Mouse (Mus musculus): ENCODE data around the gene Tnik. TPM values are rescaled to one million over a fixed set of nuclear protein-coding genes. Genes with fewer than 3 reads are reported as not detected.

The Tnik gene
- 7.6 and 13.8 TPM in 2 replicates for polyA plus RNA-seq (2012; ENCODE audit: insufficient read depth, low replicate concordance)

DNA sequence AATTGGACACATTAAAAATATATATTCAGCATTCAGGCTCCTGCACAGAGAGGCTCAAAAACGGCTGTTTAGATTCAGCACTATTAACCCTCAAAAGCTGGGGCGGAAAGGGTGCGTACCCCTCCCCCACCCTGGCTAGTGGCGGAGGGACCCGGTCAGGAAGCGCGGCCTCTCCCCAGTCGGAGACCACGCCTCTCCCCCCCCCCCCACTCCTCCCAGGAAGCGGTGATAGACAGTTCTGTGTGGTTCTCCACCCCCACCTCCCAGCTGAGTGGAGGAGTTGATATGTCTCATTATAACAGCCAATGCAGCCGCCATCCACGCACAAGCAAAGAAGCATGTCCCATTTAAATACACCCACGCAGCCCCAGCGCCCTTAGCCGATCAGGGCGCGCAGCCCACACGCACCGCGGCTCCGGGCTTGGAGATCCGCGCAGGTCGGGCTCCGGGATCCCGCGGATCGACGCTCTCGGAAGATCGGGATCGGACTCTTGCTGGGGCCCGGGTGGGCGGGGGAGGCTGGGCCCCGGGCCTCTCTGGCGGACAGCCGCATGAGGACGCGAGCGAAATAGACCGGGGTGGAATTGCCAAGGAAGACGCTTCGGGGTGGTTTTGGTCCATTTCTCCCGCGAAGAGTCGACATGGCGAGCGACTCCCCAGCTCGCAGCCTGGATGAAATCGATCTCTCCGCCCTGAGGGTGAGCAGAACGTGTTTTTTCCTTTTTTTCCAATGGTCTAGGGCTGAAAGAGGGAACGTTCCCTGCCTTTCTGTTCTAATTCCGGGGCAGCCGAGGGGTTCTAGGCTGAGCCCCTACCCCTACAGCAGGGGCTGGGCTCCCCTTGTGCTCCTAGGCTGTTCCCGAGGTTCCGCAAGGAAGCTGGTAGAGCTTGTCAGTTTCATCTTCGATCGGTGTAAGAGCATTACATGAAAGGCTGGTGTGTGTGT, at the start of gene Tnik:
Gene Tnik, plus strand, starts transcription at position 213 of the 946 bp plus-strand sequence.
- no peaks in the 10 kb centered on the region for H3K27me3 ChIP-seq (replicated peaks)
- TF ChIP-seq FLI1 (IDR thresholded peaks at IDR 0.05; ENCODE audit: low read length) (no peak), GATA1 (IDR thresholded peaks at IDR 0.05; ENCODE audit: borderline replicate concordance, low read length) (no peak)
- H3K9me3 ChIP-seq, result no peaks in the 10 kb centered on the region
- peaks cover 72% of the 10 kb centered on the region for H3K4me1 ChIP-seq
- peak within 1 kb of the TSS; percentile 97 for H3K4me3 ChIP-seq (replicated peaks)
- peaks cover 38% of the 10 kb centered on the region for H3K36me3 ChIP-seq (replicated peaks; ENCODE audit: low read length)

DNA sequence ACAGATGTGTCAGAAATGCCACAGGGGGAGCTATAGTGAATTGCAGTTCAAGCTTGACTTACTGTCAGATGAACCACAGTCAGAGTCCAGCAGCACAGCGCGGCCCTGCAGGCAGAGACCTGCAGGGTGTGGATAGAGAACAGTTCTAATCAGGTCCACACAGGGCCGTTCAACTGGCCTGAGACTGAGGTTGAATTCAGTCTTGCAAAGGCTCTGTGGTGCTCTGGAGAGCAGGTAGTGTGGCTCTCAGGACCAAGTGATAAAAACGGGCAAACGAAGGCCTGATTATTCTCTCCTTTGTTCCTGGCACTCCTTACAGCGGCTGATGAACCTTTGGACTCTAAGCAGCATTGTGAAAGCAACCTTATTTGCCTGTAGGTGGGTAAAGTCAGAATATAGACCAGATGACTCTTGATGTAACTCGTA, 48.1 kb upstream of the Tnik start:
- TF ChIP-seq GATA1 (IDR thresholded peaks at IDR 0.05; ENCODE audit: borderline replicate concordance, low read length) (no peak), FLI1 (IDR thresholded peaks at IDR 0.05; ENCODE audit: low read length) (no peak)
- Histone ChIP-seq H3K36me3 (replicated peaks; ENCODE audit: low read length) (no peaks in the 10 kb centered on the region), H3K9me3 (no peaks in the 10 kb centered on the region), H3K4me1 (peaks cover 31% of the 10 kb centered on the region), H3K27me3 (replicated peaks) (peaks cover 5% of the 10 kb centered on the region), H3K4me3 (replicated peaks) (no peak overlapping the region)

DNA sequence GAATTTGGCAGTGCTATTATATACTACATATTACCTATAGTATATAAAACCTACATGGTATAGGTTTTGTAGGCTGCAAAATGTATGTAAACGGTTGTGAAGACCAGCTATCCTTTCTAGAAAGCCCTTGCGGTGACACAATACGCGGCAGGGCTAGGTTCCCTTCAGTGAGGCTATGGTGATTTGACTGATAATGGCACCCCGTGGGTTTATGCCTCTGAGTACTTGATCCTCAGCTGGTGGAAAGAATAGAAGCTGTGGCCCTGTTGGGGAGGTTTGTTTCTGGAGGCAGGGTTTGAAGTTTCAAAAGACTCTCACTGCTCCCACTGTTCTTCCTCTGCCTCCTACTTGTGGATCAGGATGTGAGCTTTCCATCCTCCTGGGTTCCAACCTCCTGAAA, 46.0 kb upstream of the Tnik start:
- TF ChIP-seq GATA1 (IDR thresholded peaks at IDR 0.05; ENCODE audit: borderline replicate concordance, low read length) (no peak), FLI1 (IDR thresholded peaks at IDR 0.05; ENCODE audit: low read length) (no peak)
- Histone ChIP-seq H3K9me3 (no peaks in the 10 kb centered on the region), H3K36me3 (replicated peaks; ENCODE audit: low read length) (no peaks in the 10 kb centered on the region), H3K27me3 (replicated peaks) (peaks cover 7% of the 10 kb centered on the region), H3K4me1 (peaks cover 40% of the 10 kb centered on the region), H3K4me3 (replicated peaks) (no peak overlapping the region)

DNA sequence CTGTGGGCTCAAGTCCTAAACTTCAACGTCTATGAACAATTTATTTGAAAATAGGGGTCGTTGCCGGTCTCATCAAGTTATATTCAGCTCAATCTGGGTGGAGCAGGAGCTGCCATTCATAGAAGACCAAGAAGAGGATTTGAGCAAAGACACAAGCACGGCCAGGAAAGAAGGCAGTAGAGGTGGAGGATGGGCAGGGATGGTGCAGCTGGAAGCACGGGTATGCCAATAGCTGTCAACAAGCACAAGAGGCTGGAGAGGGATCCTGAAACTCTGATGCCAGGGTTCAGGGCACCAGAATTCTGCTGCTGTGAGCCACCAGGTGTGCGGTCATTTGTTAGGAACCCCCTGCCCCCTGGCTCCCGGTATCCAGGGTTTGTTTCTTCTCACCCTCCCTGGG, 43.5 kb upstream of the Tnik start:
- H3K9me3 ChIP-seq, result no peaks in the 10 kb centered on the region
- H3K4me3 ChIP-seq (replicated peaks), result no peak overlapping the region
- H3K27me3 ChIP-seq (replicated peaks), result peaks cover 7% of the 10 kb centered on the region
- peaks cover 39% of the 10 kb centered on the region for H3K4me1 ChIP-seq
- TF ChIP-seq GATA1 (IDR thresholded peaks at IDR 0.05; ENCODE audit: borderline replicate concordance, low read length), result no peak
- TF ChIP-seq FLI1 (IDR thresholded peaks at IDR 0.05; ENCODE audit: low read length), result no peak
- no peaks in the 10 kb centered on the region for H3K36me3 ChIP-seq (replicated peaks; ENCODE audit: low read length)

DNA sequence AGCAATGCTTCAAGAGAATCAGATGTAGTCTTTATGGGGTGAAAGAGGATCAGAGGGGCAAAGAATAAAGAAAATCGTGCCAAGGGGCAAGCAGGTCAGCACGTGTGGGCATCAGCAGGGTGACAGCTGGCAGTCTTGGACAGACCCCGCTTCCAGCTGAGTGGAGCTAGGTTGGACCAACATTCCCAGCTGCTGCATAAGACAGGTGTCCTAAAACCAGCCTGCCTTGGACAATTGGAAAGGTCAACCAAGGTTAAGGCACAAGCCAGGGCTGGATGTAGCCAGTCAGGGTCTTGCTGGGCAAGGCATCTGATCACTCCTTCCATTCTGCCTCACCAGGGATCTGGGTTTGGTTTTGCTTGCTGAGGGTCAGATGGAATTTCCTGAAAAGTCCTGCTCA, 43.0 kb upstream of the Tnik start:
- H3K4me1 ChIP-seq, result peaks cover 40% of the 10 kb centered on the region
- no peak overlapping the region for H3K4me3 ChIP-seq (replicated peaks)
- no peaks in the 10 kb centered on the region for H3K9me3 ChIP-seq
- H3K27me3 ChIP-seq (replicated peaks), result peaks cover 6% of the 10 kb centered on the region
- no peaks in the 10 kb centered on the region for H3K36me3 ChIP-seq (replicated peaks; ENCODE audit: low read length)
- TF ChIP-seq FLI1 (IDR thresholded peaks at IDR 0.05; ENCODE audit: low read length) (no peak), GATA1 (IDR thresholded peaks at IDR 0.05; ENCODE audit: borderline replicate concordance, low read length) (no peak)

DNA sequence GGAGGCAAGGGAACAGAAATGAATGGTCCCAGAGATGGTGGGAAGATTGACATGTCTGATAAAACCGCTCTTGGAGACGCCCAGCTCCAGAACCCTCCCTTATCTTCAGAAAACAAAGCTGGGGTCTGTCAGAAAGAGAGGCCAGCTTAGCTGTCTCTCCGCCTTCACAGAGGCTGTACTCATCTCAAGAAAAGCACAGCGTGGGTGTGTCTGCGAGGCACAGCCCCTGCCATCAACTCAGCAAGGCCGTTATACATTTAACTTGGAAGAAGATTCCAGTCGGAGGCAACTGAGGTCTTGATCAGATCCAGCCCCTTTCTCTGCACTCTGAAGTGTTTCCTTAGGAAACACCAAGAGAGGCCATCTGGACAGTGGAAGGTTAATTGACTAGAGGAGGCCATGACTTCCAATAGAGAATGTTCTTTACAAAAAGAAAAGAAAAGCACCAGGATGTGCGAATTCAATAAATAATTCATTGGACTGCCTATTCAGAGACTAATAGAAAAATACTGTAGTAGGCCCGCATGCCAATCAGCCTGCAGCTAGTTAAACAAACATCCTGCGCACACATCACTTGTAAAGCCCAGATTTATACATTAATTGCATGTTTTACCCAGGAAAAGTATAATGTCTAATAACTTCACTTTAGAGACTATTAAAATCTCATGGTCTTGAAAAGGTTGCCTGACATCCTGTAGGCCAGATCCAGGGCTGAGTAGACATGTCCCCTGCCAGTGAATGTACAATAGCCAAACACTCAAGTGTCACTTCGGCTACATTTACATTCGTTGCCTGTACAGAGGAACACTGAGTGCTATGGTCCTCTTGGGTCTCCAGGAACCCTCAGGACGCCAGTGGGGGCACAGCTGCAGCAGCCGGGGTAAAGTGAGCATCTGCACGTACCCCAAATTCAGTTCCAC, 38.3 kb upstream of the Tnik start:
- no peak overlapping the region for H3K4me3 ChIP-seq (replicated peaks)
- TF ChIP-seq FLI1 (IDR thresholded peaks at IDR 0.05; ENCODE audit: low read length) (no peak), GATA1 (IDR thresholded peaks at IDR 0.05; ENCODE audit: borderline replicate concordance, low read length) (no peak)
- peaks cover 3% of the 10 kb centered on the region for H3K27me3 ChIP-seq (replicated peaks)
- no peaks in the 10 kb centered on the region for H3K36me3 ChIP-seq (replicated peaks; ENCODE audit: low read length)
- peaks cover 44% of the 10 kb centered on the region for H3K4me1 ChIP-seq
- H3K9me3 ChIP-seq, result no peaks in the 10 kb centered on the region

DNA sequence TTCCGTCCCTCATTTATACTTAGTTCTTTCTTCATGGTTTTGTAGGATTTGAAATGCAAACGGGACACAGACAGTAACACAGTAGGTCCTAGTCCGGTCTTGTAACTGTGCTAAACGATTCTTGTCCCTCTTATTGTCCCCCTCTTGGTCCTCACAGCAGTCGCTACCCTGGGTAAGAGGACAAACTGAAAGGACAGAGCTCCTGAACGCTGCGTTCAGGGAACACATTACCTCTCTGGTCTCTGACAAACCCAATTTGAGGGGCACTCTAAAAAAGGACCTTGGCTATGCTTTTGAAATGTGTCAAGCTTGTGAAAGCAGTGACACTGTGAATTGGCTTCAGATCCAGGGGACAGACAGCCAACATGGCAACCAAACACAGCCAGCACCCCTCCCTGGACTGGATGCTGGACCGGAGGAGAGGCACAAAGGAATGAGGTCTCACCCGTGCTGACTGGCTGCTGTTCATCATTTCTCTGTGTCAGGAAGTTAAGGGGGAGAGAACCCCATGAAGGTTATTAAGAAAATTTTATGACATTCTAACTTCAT, 37.6 kb upstream of the Tnik start:
- TF ChIP-seq FLI1 (IDR thresholded peaks at IDR 0.05; ENCODE audit: low read length), result no peak
- no peak for TF ChIP-seq GATA1 (IDR thresholded peaks at IDR 0.05; ENCODE audit: borderline replicate concordance, low read length)
- H3K9me3 ChIP-seq, result no peaks in the 10 kb centered on the region
- H3K4me1 ChIP-seq, result peaks cover 39% of the 10 kb centered on the region

DNA sequence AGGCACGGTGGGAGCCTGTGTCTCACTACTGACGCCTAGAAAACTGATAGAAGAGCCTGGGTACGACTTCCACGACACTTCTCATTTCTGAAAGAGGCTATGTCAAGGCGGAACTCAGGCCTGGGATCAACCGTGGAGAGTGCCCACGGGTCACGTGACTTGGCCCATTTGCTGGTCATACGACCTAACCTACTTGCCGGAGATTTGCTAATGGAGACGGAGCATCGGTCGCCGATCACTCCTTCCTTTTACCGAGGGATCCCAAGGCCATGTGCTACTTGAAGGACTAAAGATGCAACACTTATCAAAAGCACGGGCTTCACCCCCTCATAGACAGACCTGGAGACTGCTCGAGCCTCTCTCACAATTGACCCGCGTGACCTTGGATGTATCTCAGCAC, 36.8 kb upstream of the Tnik start:
- Histone ChIP-seq H3K9me3 (0 out of 2 replicates have a peak, but pooled peaks cover 6% of the 10 kb centered on the region), H3K4me1 (peaks cover 31% of the 10 kb centered on the region), H3K36me3 (replicated peaks; ENCODE audit: low read length) (no peaks in the 10 kb centered on the region), H3K4me3 (replicated peaks) (no peak overlapping the region), H3K27me3 (replicated peaks) (no peaks in the 10 kb centered on the region)
- TF ChIP-seq FLI1 (IDR thresholded peaks at IDR 0.05; ENCODE audit: low read length) (no peak), GATA1 (IDR thresholded peaks at IDR 0.05; ENCODE audit: borderline replicate concordance, low read length) (no peak)

More for the DNA sequence above, 37.6 kb upstream of the Tnik start:
- Histone ChIP-seq H3K4me3 (replicated peaks) (no peak overlapping the region), H3K36me3 (replicated peaks; ENCODE audit: low read length) (no peaks in the 10 kb centered on the region), H3K27me3 (replicated peaks) (no peaks in the 10 kb centered on the region)

DNA sequence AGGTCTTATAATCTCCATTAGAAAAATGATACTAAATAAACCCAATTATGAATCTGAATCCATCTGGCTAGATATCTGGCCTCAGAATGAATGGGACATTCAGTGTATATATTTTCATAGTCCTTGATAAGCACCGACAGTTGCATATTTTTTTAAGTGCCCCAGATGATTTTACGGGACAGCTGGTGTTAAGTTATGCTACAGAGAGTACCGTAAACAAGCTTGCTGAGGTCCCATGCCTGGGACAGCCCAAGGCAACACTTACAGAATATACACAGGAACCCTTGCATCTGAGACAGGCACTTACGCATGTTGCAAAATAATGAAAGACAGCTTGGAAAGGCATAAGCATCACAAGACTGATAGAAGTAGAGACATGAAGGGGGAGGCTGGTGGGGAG, 34.1 kb upstream of the Tnik start:
- H3K27me3 ChIP-seq (replicated peaks), result no peaks in the 10 kb centered on the region
- H3K4me1 ChIP-seq, result peaks cover 31% of the 10 kb centered on the region
- 0 out of 2 replicates have a peak, but pooled peaks cover 6% of the 10 kb centered on the region for H3K9me3 ChIP-seq
- TF ChIP-seq FLI1 (IDR thresholded peaks at IDR 0.05; ENCODE audit: low read length), result no peak
- no peak for TF ChIP-seq GATA1 (IDR thresholded peaks at IDR 0.05; ENCODE audit: borderline replicate concordance, low read length)
- H3K36me3 ChIP-seq (replicated peaks; ENCODE audit: low read length), result no peaks in the 10 kb centered on the region
- H3K4me3 ChIP-seq (replicated peaks), result no peak overlapping the region
